Mouse (Mus musculus) forebrain, postnatal 0 days (tissue): Measurements from ENCODE around the gene Glipr1l1. TPM values are rescaled to one million over a fixed set of nuclear protein-coding genes. Genes with fewer than 3 reads are reported as not detected.
"Not testable (repeated sequence)": the region's sequence is repeated elsewhere in the genome, so short reads cannot be mapped to it uniquely, and the experiment has no call there.

Source experiments
- ATAC-seq: fragments of 200-750 bp; cut with Nextera tagmentation; 2 replicates; pipeline ENCODE4 v1.8.0; 2017; ENCODE audit warnings: mild to moderate bottlenecking, moderate library complexity
- DNase-seq: peaks from one replicate; pipeline ENCODE4 v3.0.0-alpha.2; 2015
- H3K27ac ChIP-seq: fragments of 300-500 bp; sonication (generic); 2 replicates; pipeline ENCODE4 v1.5.1; 2014; ENCODE audit warnings: low read depth, mild to moderate bottlenecking, antibody characterized with exemption, low read length, moderate library complexity, mixed read lengths
- H3K27me3 ChIP-seq: fragments of 300-500 bp; sonication (generic); 2 replicates; pipeline ENCODE4 v1.6.1; 2014; ENCODE audit warnings: mild to moderate bottlenecking, low read length, mixed read lengths; ENCODE audit not compliant: insufficient read depth
- H3K36me3 ChIP-seq: fragments of 300-500 bp; sonication (generic); 2 replicates; pipeline ENCODE4 v1.6.1; 2014; ENCODE audit warnings: mild to moderate bottlenecking, moderate library complexity; ENCODE audit not compliant: insufficient read depth
- H3K4me1 ChIP-seq: fragments of 300-500 bp; sonication (generic); 2 replicates; pipeline ENCODE4 v1.6.1; 2014; ENCODE audit warnings: antibody characterized with exemption; ENCODE audit not compliant: insufficient read depth
- H3K4me2 ChIP-seq: fragments of 300-500 bp; sonication (generic); 2 replicates; pipeline ENCODE4 v1.6.1; 2014; ENCODE audit warnings: low read depth, mild to moderate bottlenecking, moderate library complexity
- H3K4me3 ChIP-seq: fragments of 300-500 bp; sonication (generic); 2 replicates; pipeline ENCODE4 v1.5.1; 2014; ENCODE audit warnings: low read depth, low read length, mixed read lengths
- H3K9ac ChIP-seq: fragments of 300-500 bp; sonication (generic); 2 replicates; pipeline ENCODE4 v1.6.1; 2014; ENCODE audit warnings: mild to moderate bottlenecking
- H3K9me3 ChIP-seq: fragments of 300-500 bp; sonication (generic); 2 replicates; pipeline ENCODE4 v1.6.1; 2016; ENCODE audit warnings: low read length
- CTCF ChIP-seq: sonication (generic); IDR thresholded peaks from 2 replicates; pipeline ENCODE4 v1.5.1; 2016; ENCODE audit warnings: antibody characterized with exemption, control low read depth, low read depth
- WGBS: fragments of 180-500 bp; shearing (Covaris S2); extraction: QIAGEN DNeasy Blood & Tissue Kit; methylation state at CpG from one replicate; pipeline ENCODE4 v1.1.7; 2014; 5-methylcytosine and 5-hydroxymethylcytosine counted together
- polyA plus RNA-seq: library from polyadenylated mRNA; unstranded; fragments of >200 nt; fragmentation: Nextera tagmentation; extraction: Ambion mirVana; gene quantifications from 2 replicates; pipeline ENCODE4 v1.2.1, GENCODE M21; 2015
- total RNA-seq: library from RNA; depleted of rRNA; stranded (reverse); fragments of >200 nt; gene quantifications from 2 replicates; pipeline ENCODE4 v1.2.3, GENCODE M21; 2014; rRNA removed

Glipr1l1 gene
- total RNA-seq, result 0.46 and 0.76 TPM in 2 replicates
- 0.16 and 0.23 TPM in 2 replicates for polyA plus RNA-seq

DNA sequence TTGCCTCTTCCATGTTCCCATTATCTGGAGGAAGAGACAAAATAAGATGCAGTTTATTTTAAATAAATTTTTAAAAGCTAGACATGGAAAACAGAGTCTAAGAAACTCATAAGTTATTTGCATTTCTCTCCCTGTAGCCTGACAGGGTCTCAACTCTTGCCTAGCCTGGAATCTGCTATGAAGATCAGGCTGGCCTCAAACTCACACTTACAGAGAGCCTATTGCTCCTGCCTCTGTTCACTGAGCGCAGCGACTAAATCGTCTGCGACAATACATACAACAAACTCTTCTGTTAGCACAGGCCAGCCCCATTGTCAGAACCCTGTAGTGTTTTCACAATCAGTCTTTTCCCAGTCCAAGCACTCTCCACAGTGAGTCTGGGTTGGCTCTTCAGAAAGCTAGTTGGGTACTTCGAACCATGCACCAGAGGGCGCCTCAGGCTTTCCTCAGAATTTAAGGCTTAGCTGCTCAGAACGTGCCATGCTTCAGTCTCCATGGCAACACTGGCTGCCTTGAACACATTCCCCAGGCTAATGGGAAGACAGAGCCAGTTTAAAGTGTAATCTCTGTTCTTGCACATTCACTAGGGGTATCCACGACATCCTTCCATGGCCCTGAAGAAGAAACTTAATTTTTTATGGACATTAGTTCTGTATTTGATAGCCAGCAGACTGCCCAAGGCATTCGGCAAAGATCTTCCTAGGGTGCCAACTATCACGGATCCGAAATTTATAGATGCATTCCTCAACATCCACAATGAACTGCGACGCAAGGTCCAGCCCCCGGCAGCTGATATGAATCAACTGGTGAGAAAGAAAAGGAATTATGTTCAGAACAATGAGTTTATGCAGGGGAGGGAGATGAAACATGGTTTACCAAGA is at the start of gene Glipr1l1:
TSS of gene Glipr1l1 (plus strand) at position 488 of the 881 bp plus-strand sequence.
- no peak within 1 kb of the TSS for H3K27ac ChIP-seq
- no peak within 1 kb of the TSS for H3K9ac ChIP-seq
- H3K27me3 ChIP-seq, result no peaks in the 10 kb centered on the region
- no peak within 1 kb of the TSS for H3K4me2 ChIP-seq
- 37% methylated on average over 14 of the region's 14 CpGs for WGBS
- H3K4me3 ChIP-seq, result no peak within 1 kb of the TSS
- H3K4me1 ChIP-seq, result no peaks in the 10 kb centered on the region
- ATAC-seq, result peak; percentile 100
- H3K36me3 ChIP-seq, result no peaks in the 10 kb centered on the region
- peak; percentile 92 for DNase-seq
- H3K9me3 ChIP-seq, result no peaks in the 10 kb centered on the region
- peak; percentile 78 for TF ChIP-seq CTCF

DNA sequence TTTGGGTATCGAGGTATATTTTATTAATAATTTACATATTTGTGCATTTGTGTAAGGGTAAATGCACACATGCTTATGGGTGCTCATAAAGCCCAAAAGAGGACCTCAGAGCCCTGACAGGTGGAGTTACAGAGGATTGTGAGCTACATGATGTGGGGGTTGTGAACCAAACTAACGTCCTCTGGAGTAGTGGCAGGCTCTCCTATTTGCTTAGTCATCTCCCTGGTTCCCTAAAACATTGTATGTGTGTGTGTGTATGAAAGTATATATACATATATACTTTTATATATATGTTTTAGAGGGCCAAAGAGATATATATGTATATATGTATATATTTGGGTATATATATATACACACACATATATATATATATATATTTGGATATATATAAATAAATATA is 36.4 kb upstream of the Glipr1l1 start:
- Histone ChIP-seq H3K4me2 (no peak overlapping the region), H3K27me3 (no peaks in the 10 kb centered on the region), H3K4me3 (no peak overlapping the region), H3K36me3 (no peaks in the 10 kb centered on the region), H3K4me1 (no peaks in the 10 kb centered on the region), H3K27ac (no peak overlapping the region), H3K9me3 (no peaks in the 10 kb centered on the region), H3K9ac (no peak overlapping the region)
- WGBS, result 78% methylated on average over 2 of the region's 2 CpGs
- TF ChIP-seq CTCF, result no peak
- DNase-seq, result no peak
- no peak for ATAC-seq

DNA sequence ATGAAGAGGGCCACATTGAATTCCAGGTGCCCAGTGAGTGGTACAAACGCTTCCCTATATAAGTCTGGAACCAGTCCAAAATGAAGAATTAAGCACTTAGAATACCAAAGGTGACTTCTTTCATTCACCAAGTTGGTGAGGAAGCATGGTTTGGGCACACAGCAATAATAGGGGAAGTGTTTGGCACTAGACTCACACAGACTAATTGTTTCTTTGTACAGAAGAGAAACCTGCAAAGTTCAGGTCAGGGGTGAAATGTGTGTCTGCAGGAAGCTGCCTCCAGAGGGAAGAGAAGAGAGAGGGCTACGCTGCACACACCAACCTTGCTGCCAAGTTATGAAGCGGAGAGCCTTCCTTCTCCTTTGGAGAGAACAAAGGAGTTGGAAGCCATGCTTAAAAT is 31.3 kb upstream of the Glipr1l1 start:
- WGBS, result 70% methylated on average over 3 of the region's 3 CpGs
- H3K9me3 ChIP-seq, H3K4me3 ChIP-seq, H3K27ac ChIP-seq, DNase-seq, H3K36me3 ChIP-seq, H3K9ac ChIP-seq, H3K4me2 ChIP-seq, ATAC-seq, H3K27me3 ChIP-seq, H3K4me1 ChIP-seq: not testable (repeated sequence)

DNA sequence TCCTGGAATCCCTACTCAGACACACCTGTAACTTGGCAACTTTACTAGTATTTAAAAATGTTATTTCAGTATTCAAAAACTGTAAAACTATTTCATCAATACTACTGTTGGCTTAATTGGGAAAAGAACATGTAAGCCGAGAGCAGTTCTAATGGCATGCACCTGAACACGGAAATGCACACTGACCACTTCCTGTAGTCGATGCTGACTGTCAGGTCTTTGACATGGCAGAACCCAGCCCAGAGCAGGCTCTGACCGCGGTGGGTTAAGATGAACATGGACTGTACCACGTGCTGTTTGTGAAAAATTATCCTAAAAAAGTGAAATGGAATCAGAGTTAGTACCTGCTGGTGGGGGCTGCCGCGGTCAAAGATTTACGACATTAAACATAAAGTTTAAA is 16.5 kb upstream of the Glipr1l1 start:
- H3K27ac ChIP-seq, H3K36me3 ChIP-seq, DNase-seq, ATAC-seq, H3K4me1 ChIP-seq, H3K4me2 ChIP-seq, H3K9ac ChIP-seq, H3K4me3 ChIP-seq, H3K27me3 ChIP-seq, H3K9me3 ChIP-seq: not testable (repeated sequence)
- WGBS, result 85% methylated on average over 9 of the region's 9 CpGs

DNA sequence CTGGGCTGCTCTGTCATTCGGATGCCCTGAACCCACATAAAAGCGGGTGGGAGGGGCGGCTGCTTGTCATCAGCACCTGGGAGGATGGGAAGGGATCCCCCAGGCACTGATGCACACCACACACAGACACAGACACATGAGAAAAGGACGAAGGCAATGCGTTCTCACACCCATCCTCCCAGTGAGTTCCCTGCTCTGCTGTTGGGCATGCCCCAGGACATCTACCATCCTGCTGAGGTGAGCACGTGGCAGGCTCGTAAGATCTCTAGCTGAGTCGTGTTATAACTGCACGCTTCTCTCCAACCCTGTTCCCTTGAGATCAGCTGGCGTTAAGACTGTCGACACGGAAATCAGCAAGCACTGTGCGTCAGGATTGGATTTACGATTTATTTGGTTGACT is 15.7 kb upstream of the Glipr1l1 start:
- not testable (repeated sequence) for H3K27me3 ChIP-seq, H3K27ac ChIP-seq, H3K9ac ChIP-seq, H3K36me3 ChIP-seq, H3K9me3 ChIP-seq, DNase-seq, H3K4me1 ChIP-seq, H3K4me2 ChIP-seq, H3K4me3 ChIP-seq
- 60% methylated on average over 14 of the region's 14 CpGs for WGBS
- 0 out of 2 replicates have a peak, but pooled peaks have one; percentile 25 for ATAC-seq

DNA sequence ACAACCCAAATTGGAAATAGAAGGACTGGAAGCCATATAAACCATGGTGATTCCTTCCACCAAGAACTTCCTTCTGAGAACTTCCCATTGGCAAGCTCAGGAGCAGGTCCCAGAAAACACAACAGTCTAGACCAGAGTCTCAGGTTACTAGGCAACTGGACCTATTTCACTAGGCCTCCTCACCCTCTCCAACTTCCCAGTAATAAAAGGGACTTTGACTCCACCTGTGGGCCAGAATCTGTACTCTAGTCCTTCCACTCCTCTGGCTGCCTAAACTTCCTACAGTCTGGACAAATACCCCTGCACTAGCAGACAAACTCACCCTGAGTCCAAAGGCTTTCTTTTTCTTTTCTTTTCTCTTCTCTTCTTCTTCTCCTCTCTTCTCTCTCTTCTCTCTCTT is 8.8 kb upstream of the Glipr1l1 start:
- no peak overlapping the region for H3K27ac ChIP-seq
- DNase-seq (no peak), ATAC-seq (no peak)
- TF ChIP-seq CTCF, result no peak
- H3K9me3 ChIP-seq, result no peaks in the 10 kb centered on the region
- no peak overlapping the region for H3K4me2 ChIP-seq
- no peak overlapping the region for H3K9ac ChIP-seq
- H3K4me1 ChIP-seq, result no peaks in the 10 kb centered on the region
- H3K4me3 ChIP-seq, result no peak overlapping the region
- no peaks in the 10 kb centered on the region for H3K36me3 ChIP-seq
- no peaks in the 10 kb centered on the region for H3K27me3 ChIP-seq

DNA sequence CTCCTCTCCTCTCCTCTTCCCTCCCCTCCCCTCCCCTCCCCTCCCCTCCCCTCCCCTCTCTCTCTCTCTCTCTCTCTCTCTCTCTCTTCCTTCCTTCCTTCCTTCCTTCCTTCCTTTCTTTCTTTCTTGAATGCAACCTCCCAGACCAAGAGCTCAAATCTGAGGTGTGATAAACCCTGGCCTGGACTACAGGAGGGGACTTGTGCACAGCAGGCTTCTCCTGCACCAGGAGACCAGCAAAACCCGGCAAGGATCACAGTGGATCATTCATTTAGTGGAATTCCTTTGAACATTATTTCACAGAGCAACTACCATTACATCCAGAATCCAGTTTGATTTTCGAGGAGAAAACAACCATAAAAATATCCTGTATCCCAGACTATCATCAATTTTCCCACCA is 8.0 kb upstream of the Glipr1l1 start:
- not testable (repeated sequence) for H3K9ac ChIP-seq, H3K36me3 ChIP-seq, H3K4me1 ChIP-seq, H3K9me3 ChIP-seq, H3K27me3 ChIP-seq, H3K4me2 ChIP-seq, H3K4me3 ChIP-seq, ATAC-seq, H3K27ac ChIP-seq
- 77% methylated on average over 2 of the region's 2 CpGs for WGBS
- DNase-seq, result peak; percentile 18

DNA sequence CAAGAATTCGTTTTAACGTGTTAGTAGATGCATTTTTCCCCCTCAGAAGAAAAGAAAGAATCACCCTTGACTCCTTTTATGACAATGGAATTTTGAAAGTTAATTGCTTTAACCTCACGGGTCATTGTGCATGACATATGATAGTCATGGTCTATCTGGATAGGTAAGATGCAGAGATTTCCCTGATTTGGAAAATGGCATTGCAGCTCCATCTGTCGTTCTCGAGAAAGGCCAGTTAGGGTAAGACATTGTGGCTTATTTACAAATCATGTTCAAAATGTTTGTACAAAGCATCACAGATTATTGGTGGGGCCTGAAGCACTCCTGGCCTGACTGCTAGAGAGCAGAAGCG is 570 bp downstream of the Glipr1l1 start:
- not testable (repeated sequence) for H3K9ac ChIP-seq, H3K27me3 ChIP-seq, H3K27ac ChIP-seq, H3K4me3 ChIP-seq, ATAC-seq, DNase-seq, H3K36me3 ChIP-seq, H3K4me2 ChIP-seq, H3K9me3 ChIP-seq, H3K4me1 ChIP-seq
- 79% methylated on average over 6 of the region's 6 CpGs for WGBS
